Mouse (Mus musculus): ENCODE results near the gene Gm20388.
A peak's percentile ranks its signal among the peaks of the same experiment; 100 is the strongest.
"Not testable (repeated sequence)": the region's sequence is repeated elsewhere in the genome, so short reads cannot be mapped to it uniquely, and the experiment has no call there.

Gm20388 gene

GRCm38 (mm10) chr8:123958130-123958529 is 4047.5 kb downstream of the Gm20388 start:
- DNase-seq (ENCODE audit: extremely low spot score), result no peak

- DNase-seq (ENCODE audit: extremely low spot score), result no peak
Observed at GRCm38 (mm10) chr8:123959473-123959872, 4048.8 kb downstream of the Gm20388 start.

GRCm38 (mm10) chr8:123960056-123960455 is 4049.4 kb downstream of the Gm20388 start:
- DNase-seq (ENCODE audit: extremely low spot score), result no peak

- DNase-seq (ENCODE audit: extremely low spot score), result not testable (repeated sequence)
Observed at GRCm38 (mm10) chr8:123960556-123960955, 4049.9 kb downstream of the Gm20388 start.

- DNase-seq (ENCODE audit: extremely low spot score), result no peak
Observed at GRCm38 (mm10) chr8:123961371-123961770, 4050.7 kb downstream of the Gm20388 start.

- no peak for DNase-seq (ENCODE audit: extremely low spot score)
Observed at GRCm38 (mm10) chr8:123966896-123967295, 4056.3 kb downstream of the Gm20388 start.

GRCm38 (mm10) chr8:123973495-123973894 is 4062.9 kb downstream of the Gm20388 start:
- DNase-seq (ENCODE audit: extremely low spot score), result no peak

- no peak for DNase-seq (ENCODE audit: extremely low spot score)
Observed at GRCm38 (mm10) chr8:123977499-123977898, 4066.9 kb downstream of the Gm20388 start.

GRCm38 (mm10) chr8:123978166-123978838 is 4067.7 kb downstream of the Gm20388 start:
- no peak for DNase-seq (ENCODE audit: extremely low spot score)

GRCm38 (mm10) chr8:123978926-123979325 is 4068.3 kb downstream of the Gm20388 start:
- no peak for DNase-seq (ENCODE audit: extremely low spot score)

- DNase-seq (ENCODE audit: extremely low spot score), result no peak
Observed at GRCm38 (mm10) chr8:123980239-123980638, 4069.6 kb downstream of the Gm20388 start.

GRCm38 (mm10) chr8:123981674-123982073 is 4071.0 kb downstream of the Gm20388 start:
- no peak for DNase-seq (ENCODE audit: extremely low spot score)

GRCm38 (mm10) chr8:123982291-123982793 is 4071.7 kb downstream of the Gm20388 start:
- DNase-seq (ENCODE audit: extremely low spot score), result no peak

GRCm38 (mm10) chr8:123982826-123983400 is 4072.3 kb downstream of the Gm20388 start, which contains the start of gene Abcb10:
TSS of gene Abcb10 (minus strand) at chr8:123983122.
- peak; percentile 89 for DNase-seq (ENCODE audit: extremely low spot score)

- DNase-seq (ENCODE audit: extremely low spot score), result no peak
Observed at GRCm38 (mm10) chr8:123988605-123989038, 4078.0 kb downstream of the Gm20388 start.

- DNase-seq (ENCODE audit: extremely low spot score), result no peak
Observed at GRCm38 (mm10) chr8:123989128-123989527, 4078.5 kb downstream of the Gm20388 start.

GRCm38 (mm10) chr8:123990277-123991049 is 4079.8 kb downstream of the Gm20388 start:
- no peak for DNase-seq (ENCODE audit: extremely low spot score)

GRCm38 (mm10) chr8:123992587-123992986 is 4081.9 kb downstream of the Gm20388 start:
- no peak for DNase-seq (ENCODE audit: extremely low spot score)

- DNase-seq (ENCODE audit: extremely low spot score), result no peak
Observed at GRCm38 (mm10) chr8:123993597-123993996, 4083.0 kb downstream of the Gm20388 start.

- DNase-seq (ENCODE audit: extremely low spot score), result no peak
Observed at GRCm38 (mm10) chr8:123993997-123994396, 4083.4 kb downstream of the Gm20388 start.

GRCm38 (mm10) chr8:123999568-123999967 is 4088.9 kb downstream of the Gm20388 start:
- no peak for DNase-seq (ENCODE audit: extremely low spot score)

GRCm38 (mm10) chr8:124002546-124003108 is 4092.0 kb downstream of the Gm20388 start:
- no peak for DNase-seq (ENCODE audit: extremely low spot score)

Data from embryo, embryonic 9.5 days (tissue).